Mouse (Mus musculus) stomach, postnatal 0 days (tissue): ENCODE data around the gene Tmem185b.

Experiments
- CTCF ChIP-seq: IDR thresholded peaks from 2 replicates; pipeline ENCODE4 v1.5.1; 2016; ENCODE audit warnings: antibody characterized with exemption, low read depth, mild to moderate bottlenecking, moderate library complexity
- EP300 ChIP-seq: optimal IDR thresholded peaks from 2 replicates; pipeline ENCODE3; 2016; ENCODE audit warnings: antibody characterized with exemption

DNA sequence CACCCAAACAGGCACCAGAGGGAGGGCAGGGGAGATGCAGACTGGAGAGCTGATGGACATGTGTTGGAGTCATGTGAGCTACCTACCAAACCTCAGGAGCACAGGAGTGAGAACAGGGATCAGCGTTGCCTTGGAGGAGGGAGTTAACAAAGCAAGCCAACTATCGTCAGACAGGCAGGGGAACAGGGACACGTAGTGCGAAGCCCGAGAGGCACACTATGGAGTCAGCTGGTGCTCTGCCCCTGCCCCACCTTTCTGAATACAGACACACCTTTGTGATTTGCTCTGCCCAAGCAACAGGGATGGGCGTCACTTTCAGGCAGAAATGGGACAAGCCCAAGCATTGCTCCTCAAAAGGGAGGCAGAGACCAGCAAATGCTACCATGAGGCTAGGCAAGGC, 11.7 kb downstream of the Tmem185b start:
- no peak for TF ChIP-seq CTCF
- no peak for TF ChIP-seq EP300
